Mouse (Mus musculus): ENCODE measurements around the gene Omp.

Gene Omp

DNA sequence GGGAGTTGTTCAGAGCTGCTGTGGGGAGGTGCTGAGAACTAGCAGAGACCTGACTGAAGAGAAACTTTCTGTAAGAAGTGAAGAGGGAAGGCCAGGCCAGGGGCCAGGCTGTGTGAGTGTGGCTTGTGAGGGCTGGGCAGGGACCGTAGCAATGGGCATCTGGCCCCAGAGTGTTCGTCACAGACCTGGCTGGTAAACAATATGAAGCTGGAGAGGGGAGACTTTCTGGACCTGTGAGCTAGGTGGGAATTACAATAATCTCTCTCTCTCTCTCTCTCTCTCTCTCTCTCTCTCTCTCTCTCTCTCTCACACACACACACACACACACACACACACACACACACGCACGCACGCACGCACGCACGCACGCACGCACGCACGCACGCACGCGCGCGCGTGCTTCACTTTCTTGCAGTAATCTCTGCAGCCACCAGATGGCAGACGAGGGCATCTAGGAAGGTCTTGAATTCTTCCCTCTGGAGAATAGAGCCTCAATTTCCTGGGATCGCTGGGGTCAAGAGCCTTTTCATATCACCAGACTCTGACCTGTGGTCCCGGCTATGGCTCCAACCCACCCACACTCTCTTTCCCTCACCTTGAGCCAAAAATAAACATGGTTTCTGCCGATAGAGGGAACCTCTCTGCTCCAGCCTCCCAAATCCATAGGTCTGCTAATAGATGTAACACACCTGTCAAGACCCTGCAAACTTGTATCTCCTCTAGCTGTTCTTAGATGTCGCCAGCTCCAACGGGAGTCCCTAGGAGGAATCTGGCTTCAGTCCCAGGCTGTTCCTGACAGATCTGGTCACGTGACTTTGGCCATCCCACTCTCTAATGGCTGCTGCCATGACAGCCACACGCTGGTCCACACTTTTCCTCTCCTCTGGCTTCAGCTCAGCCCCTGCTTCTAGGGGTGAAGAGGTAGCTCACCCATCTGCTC, 42.0 kb downstream of the Omp start:
- DNase-seq (ENCODE audit: low spot score) = peak; percentile 70

DNA sequence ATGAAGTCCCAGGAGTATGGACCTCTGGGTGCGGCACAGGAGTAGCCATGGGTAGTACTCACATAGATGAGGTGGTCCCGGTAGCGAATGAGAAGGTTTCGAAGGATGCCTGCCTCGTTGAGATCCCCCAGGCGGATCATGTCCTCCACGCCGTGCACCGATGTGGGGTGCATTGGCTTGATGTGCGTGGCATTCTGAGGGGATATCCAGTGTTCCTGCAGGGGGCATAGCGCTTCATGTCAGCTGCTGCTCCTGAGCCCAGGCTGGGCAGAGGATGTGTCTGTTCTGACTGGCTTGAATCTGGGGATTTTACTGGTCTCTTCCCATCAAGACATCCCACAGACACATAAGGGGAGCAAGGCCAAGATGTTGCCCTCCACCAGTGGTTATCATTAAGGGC, 42.8 kb downstream of the Omp start:
- no peak for DNase-seq (ENCODE audit: low spot score)

DNA sequence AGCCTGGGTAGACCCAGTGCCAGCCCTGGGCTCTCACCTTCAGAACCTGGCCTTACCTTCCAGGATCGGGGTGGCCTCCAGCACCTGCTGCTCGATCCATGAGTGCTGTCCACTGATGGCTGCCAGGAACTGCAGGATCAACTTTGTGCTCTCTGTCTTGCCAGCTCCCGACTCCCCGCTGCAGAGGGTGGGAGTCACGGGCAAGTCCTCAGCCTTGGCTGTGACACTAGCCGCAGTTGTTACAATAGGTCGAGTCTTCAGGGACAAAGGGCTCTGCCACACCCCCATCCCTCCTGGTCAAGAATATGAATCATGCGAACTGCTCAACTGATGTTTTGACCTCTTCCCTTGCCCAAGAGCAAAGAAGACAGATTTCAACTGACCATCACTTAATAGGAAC, 47.7 kb downstream of the Omp start:
- no peak for DNase-seq (ENCODE audit: low spot score)

DNA sequence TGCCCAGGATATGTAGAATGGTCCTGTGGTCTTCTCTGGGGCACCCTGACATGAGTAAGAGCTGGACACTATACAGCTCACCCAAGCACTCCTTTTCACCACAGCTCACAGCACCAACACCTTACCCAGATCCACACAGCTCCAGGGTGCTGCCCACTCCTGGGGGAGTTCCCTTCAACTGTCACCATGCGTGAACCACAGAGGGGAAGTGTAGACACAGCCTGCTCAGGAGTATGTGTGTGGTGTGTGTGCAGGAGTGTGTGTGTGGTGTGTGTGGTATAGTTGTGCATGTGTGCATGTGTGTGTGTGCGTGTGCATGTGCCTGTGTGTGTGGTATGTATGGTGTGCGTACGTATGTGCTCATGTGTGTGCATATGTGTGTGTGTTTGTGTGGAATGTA, 49.5 kb downstream of the Omp start:
- DNase-seq (ENCODE audit: low spot score) = no peak
